Mouse (Mus musculus): ENCODE measurements around the gene Ampd1. TPM values are rescaled to one million over a fixed set of nuclear protein-coding genes. Genes with fewer than 3 reads are reported as not detected.

Gene Ampd1
- 0.44 TPM in 1 of 2 replicates, not detected in the other for polyA plus RNA-seq (2015; fragmentation: Nextera tagmentation; extraction: Ambion mirVana)

DNA sequence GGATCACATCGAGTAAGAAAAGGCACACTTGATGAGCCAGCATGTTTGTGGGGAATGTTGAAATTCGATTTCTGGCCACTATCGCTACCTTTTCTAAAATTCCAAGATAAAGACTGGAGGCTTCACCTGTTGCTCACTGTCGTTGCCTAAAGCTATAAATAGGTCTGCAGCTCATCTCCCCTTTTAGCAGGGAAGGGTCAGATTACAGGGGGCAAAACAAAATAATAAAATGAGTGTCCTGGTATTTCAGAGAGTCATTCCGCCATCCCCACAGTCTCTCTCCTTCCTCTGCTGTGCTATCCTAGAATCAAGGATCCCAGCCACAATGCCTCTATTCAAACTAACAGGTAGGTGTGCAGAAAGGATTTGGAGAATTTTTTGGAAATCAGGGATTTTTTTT, at the start of gene Ampd1:
Gene Ampd1 (plus strand): TSS at position 244 of the 400 bp plus-strand sequence.
- H3K9me3 ChIP-seq = no peaks in the 10 kb centered on the region
- 0 out of 2 replicates have a peak, but pooled peaks cover 3% of the 10 kb centered on the region for H3K36me3 ChIP-seq
- no peak within 1 kb of the TSS for H3K9ac ChIP-seq
- no peak for ATAC-seq (ENCODE audit: insufficient read depth, low FRiP score, low read depth)
- H3K4me3 ChIP-seq (replicated peaks) = no peak within 1 kb of the TSS
- 62% methylated on average over 5 of the region's 5 CpGs for WGBS
- no peaks in the 10 kb centered on the region for H3K27me3 ChIP-seq (replicated peaks)
- H3K27ac ChIP-seq = no peak within 1 kb of the TSS
- H3K4me2 ChIP-seq = no peak within 1 kb of the TSS
- H3K4me1 ChIP-seq = no peaks in the 10 kb centered on the region

DNA sequence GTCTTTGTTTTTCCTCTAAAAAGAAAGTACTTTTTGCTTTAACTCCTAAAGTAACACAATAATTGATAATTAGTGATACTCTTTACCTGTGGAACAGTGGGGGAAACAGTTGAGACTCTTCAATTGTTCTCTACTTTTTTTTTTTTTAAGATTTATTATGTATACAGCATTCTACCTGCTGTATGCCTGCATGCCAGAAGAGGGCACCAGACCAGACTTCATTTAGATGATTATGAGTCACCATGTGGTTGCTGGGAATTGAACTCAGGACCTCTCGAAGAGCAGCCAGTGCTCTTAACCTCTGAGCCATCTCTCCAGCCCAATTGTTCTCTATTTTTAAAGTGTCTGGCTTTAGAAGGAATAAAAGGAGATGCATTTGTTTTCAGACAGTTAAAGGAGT, 47.6 kb upstream of the Ampd1 start:
- Histone ChIP-seq H3K36me3 (peaks cover 12% of the 10 kb centered on the region; the same call in 1 of the 2 replicates), H3K27ac (no peak overlapping the region), H3K4me1 (no peaks in the 10 kb centered on the region), H3K4me2 (no peak overlapping the region), H3K9ac (no peak overlapping the region), H3K27me3 (replicated peaks) (no peaks in the 10 kb centered on the region), H3K4me3 (replicated peaks) (no peak overlapping the region), H3K9me3 (no peaks in the 10 kb centered on the region)
- no peak for ATAC-seq (ENCODE audit: insufficient read depth, low FRiP score, low read depth)
- WGBS = 76% methylated on average over 1 of the region's 1 CpGs

DNA sequence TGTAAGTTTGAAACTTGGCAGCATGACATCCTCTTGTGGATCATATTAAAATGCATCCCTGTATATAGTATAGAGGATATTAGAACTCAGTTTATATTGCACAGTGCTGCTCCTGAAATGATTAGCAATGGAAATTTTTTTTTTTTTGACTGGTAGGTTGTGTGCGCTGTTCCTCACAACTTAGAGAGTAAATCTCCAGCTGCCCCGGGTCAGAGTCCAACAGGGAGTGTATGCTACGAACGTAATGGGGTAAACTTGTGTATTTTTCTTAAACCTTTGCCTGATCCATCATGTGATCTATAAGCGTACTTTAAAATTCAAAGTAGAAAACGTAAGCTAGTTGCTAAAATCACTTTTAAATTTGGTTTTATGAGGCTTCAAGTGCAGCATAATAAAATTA, 33.5 kb upstream of the Ampd1 start:
- H3K27ac ChIP-seq = no peak overlapping the region
- 83% methylated on average over 6 of the region's 6 CpGs for WGBS
- no peaks in the 10 kb centered on the region for H3K4me1 ChIP-seq
- ATAC-seq (ENCODE audit: insufficient read depth, low FRiP score, low read depth) = no peak
- H3K4me3 ChIP-seq (replicated peaks) = no peak overlapping the region
- H3K27me3 ChIP-seq (replicated peaks) = no peaks in the 10 kb centered on the region
- no peak overlapping the region for H3K9ac ChIP-seq
- no peak overlapping the region for H3K4me2 ChIP-seq
- H3K9me3 ChIP-seq = no peaks in the 10 kb centered on the region
- H3K36me3 ChIP-seq = peaks cover 14% of the 10 kb centered on the region

DNA sequence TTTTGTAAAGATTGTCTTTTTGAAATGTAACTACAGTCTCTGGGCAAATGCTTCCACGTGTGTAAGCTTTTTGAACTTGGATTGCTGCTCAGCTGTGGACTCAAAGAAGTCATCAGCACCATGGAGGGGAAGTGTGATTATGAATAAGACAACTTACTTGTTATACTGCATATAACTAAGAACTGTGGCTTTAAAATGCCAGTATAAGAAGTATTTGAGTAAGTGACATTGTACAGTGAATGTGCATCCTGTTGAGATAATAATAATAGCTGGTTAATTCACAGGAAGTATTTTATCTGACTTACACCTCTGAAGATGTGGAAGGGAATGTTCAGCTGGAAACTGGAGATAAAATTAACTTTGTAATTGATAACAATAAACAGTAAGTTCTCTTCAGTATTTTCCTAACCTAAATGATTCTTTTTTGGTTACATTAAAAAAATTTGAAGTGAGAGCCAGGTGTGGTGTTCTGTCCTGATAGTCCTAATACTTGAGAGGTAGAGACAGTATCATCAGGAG, 32.9 kb upstream of the Ampd1 start:
- no peak overlapping the region for H3K9ac ChIP-seq
- peaks cover 19% of the 10 kb centered on the region for H3K36me3 ChIP-seq

DNA sequence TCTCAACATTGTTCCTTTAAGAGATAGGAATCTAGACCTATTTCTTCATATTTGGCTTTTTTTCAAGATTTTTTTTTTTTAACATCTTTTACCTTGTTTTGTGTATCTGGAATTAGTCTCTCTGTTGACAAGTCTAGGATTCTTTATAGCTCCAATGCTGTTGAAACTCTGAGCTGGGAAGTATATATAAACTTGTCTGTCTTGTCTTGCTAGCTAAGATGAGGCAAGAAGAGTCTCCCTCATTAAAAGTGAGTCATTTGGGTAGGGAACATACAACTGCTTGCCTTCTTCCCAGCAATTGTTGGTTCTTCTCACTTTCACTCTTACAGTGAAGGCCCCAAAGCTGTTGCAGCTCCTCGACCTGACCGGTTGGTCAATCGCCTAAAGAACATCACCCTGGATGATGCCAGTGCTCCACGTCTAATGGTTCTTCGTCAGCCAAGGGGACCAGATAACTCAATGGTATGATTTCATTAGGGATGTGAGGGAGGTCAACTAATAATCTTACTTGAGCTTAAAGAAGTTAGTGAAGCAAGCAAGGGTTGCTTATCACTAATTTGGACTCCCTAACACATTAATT, 17.7 kb upstream of the Ampd1 start:
- Histone ChIP-seq H3K27me3 (replicated peaks) (no peaks in the 10 kb centered on the region), H3K4me1 (peaks cover 4% of the 10 kb centered on the region; the same call in 1 of the 2 replicates), H3K9ac (no peak overlapping the region), H3K27ac (no peak overlapping the region), H3K36me3 (peaks cover 30% of the 10 kb centered on the region), H3K4me3 (replicated peaks) (no peak overlapping the region), H3K9me3 (no peaks in the 10 kb centered on the region), H3K4me2 (no peak overlapping the region)
- ATAC-seq (ENCODE audit: insufficient read depth, low FRiP score, low read depth) = no peak
- 87% methylated on average over 5 of the region's 5 CpGs for whole genome bisulfite sequencing

More for the DNA sequence above, 32.9 kb upstream of the Ampd1 start:
- no peaks in the 10 kb centered on the region for H3K4me1 ChIP-seq
- no peak overlapping the region for H3K27ac ChIP-seq
- ATAC-seq (ENCODE audit: insufficient read depth, low FRiP score, low read depth) = no peak
- H3K9me3 ChIP-seq = no peaks in the 10 kb centered on the region
- no peak overlapping the region for H3K4me3 ChIP-seq (replicated peaks)
- WGBS = 90% methylated on average over 1 of the region's 1 CpGs
- no peak overlapping the region for H3K4me2 ChIP-seq
- no peaks in the 10 kb centered on the region for H3K27me3 ChIP-seq (replicated peaks)

DNA sequence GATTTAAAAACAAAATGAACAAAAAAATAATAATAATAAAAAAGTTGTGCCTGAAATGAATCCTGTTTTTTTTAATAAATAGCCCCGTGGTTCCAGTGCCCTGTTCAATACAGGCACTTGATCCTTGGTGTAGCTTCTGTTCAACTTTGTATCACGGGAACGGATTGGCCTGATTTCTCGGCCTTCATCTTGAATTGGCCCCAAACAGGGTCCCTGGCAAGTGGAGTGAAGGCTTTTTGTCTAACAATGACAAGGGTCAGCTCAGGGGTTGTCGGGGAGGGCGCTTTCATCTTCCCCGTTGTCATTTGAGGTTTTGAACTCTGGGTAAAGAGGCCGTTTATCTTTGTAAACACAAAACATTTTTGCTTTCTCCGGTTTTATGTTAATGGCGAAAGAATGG, 16.1 kb upstream of the Ampd1 start:
- Histone ChIP-seq H3K27ac (peak overlapping the region; percentile 55), H3K4me2 (peak overlapping the region; percentile 68), H3K4me3 (replicated peaks) (peak overlapping the region; percentile 68), H3K27me3 (replicated peaks) (no peaks in the 10 kb centered on the region), H3K36me3 (peaks cover 31% of the 10 kb centered on the region), H3K9me3 (no peaks in the 10 kb centered on the region), H3K4me1 (peaks cover 4% of the 10 kb centered on the region; the same call in 1 of the 2 replicates), H3K9ac (no peak overlapping the region)
- WGBS = 5% methylated on average over 10 of the region's 10 CpGs
- peak; percentile 40 for ATAC-seq (ENCODE audit: insufficient read depth, low FRiP score, low read depth)

DNA sequence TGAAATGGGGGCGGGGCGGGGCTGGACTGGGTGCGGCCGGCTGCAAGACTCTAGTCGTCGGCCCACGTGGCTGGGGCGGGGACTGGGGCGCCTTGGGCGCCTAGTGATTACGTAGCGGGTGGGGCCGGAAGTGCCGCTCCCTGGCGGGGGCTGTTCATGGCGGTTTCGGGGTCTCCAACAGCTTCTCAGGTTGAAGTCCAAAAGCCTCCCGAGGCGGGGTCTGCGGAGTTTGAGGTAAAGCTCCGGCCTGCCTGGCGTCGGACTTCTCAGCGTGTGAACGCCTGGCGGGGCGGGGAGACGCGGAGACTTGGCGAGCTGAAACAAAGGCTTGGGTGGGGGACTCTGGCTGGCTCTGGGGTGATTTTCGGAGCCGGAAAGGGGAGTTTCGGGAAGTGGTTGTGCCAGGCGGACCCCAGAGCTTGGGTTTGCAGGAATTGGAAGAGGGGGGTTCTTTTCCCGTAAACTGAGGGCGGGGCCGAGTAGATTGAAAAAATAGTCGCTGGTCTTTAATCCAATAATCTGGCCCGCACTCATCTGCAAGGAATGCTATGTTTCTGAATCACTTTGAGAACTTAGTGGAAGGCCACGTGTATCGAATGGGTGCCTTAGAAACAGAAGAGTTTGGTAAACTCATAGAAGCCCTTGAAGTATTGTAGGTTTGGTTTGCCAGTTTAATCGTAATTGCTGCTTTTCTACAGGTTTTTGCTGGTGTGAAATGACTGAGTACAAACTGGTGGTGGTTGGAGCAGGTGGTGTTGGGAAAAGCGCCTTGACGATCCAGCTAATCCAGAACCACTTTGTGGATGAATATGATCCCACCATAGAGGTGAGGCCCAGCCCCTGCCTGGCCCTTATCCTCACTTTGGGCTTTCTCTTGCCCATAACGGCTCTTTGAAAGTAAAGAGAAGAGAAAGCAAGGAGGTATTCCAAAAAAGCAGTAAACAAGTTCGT, 15.3 kb upstream of the Ampd1 start, which contains the start of gene Nras:
Gene Nras (plus strand): TSS at position 79 of the 951 bp plus-strand sequence.
- Histone ChIP-seq H3K9me3 (no peaks in the 10 kb centered on the region), H3K4me1 (peaks cover 4% of the 10 kb centered on the region; the same call in 1 of the 2 replicates), H3K4me3 (replicated peaks) (peak within 1 kb of the TSS; percentile 68), H3K27ac (peak within 1 kb of the TSS; percentile 97), H3K9ac (peak within 1 kb of the TSS; percentile 63), H3K4me2 (peak within 1 kb of the TSS; percentile 68), H3K27me3 (replicated peaks) (no peaks in the 10 kb centered on the region), H3K36me3 (peaks cover 38% of the 10 kb centered on the region)
- 2% methylated on average over 46 of the region's 46 CpGs for WGBS
- ATAC-seq (ENCODE audit: insufficient read depth, low FRiP score, low read depth) = peak; percentile 98

DNA sequence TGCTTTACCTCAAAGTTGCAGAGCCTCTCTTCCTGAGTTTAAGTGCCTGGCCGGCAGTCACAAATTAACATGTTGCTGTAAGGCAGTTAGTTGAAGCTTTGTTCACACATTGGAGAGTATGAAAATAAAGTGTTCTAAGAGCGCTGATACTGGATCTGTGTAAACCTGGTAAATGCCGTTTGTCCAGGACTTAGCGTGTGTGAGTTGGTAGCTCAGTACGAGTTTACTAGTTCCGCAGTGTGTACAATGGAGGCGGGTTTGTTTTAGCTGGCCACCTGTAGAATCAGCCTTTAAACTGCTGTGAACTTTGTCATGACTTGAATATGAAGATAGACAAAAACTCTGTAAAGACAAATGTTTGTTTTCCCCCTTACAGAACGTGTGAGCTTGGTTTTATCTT, 6.9 kb upstream of the Ampd1 start:
- Histone ChIP-seq H3K36me3 (peaks cover 39% of the 10 kb centered on the region), H3K27ac (no peak overlapping the region; the same call in 1 of the 2 replicates), H3K4me3 (replicated peaks) (no peak overlapping the region), H3K4me1 (no peaks in the 10 kb centered on the region), H3K9me3 (no peaks in the 10 kb centered on the region), H3K4me2 (no peak overlapping the region), H3K9ac (no peak overlapping the region), H3K27me3 (replicated peaks) (no peaks in the 10 kb centered on the region)
- WGBS = 85% methylated on average over 8 of the region's 8 CpGs
- ATAC-seq (ENCODE audit: insufficient read depth, low FRiP score, low read depth) = peak; percentile 58; the same call in 1 of the 2 replicates

DNA sequence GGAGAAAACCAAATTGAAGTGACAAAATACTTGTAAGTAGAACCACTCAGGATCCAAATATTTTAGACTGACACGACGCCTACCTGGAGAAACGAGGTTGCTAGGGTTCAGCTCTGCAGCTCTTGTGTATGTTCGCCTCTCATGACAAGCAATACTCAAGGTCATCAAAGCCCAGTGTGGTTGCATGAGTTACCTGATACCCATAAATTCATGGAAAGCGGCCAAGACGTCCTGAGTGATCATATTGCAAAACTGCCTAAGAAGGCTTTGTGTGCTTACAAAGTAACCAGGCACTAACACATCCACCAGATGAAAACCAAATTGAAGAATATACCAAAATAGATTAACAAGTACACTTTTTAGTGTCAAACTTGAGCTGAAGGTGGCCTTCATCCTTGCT, 4.8 kb upstream of the Ampd1 start:
- no peak overlapping the region for H3K4me3 ChIP-seq (replicated peaks)
- ATAC-seq (ENCODE audit: insufficient read depth, low FRiP score, low read depth) = no peak
- H3K4me1 ChIP-seq = no peaks in the 10 kb centered on the region
- no peak overlapping the region for H3K27ac ChIP-seq
- H3K9ac ChIP-seq = no peak overlapping the region
- H3K27me3 ChIP-seq (replicated peaks) = no peaks in the 10 kb centered on the region
- WGBS = 93% methylated on average over 6 of the region's 6 CpGs
- H3K36me3 ChIP-seq = peaks cover 20% of the 10 kb centered on the region
- no peak overlapping the region for H3K4me2 ChIP-seq
- no peaks in the 10 kb centered on the region for H3K9me3 ChIP-seq

DNA sequence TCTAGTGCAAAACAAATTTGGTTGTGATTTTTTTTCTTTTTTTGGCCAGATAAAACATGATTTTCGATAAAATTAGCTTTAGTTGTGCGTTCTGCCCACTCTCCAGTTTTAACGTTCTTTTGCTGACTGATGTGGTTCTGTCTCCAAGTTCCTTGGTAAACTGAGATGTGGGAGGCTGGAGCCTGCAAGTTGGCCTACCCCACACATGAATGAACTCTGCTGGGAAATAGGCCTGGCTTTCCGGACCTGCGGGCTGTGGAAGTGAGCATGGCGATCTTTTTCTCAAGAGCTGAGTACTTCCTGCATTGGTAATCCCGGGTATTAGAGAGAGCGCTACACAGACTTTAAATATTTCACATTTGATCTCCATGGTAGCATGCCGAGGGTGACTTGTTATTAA, 2.1 kb downstream of the Ampd1 start:
- 81% methylated on average over 9 of the region's 9 CpGs for WGBS
- Histone ChIP-seq H3K27ac (no peak overlapping the region), H3K4me1 (no peaks in the 10 kb centered on the region), H3K9me3 (no peaks in the 10 kb centered on the region), H3K4me2 (no peak overlapping the region), H3K9ac (no peak overlapping the region), H3K27me3 (replicated peaks) (no peaks in the 10 kb centered on the region), H3K36me3 (no peaks in the 10 kb centered on the region), H3K4me3 (replicated peaks) (no peak overlapping the region)
- ATAC-seq (ENCODE audit: insufficient read depth, low FRiP score, low read depth) = no peak

DNA sequence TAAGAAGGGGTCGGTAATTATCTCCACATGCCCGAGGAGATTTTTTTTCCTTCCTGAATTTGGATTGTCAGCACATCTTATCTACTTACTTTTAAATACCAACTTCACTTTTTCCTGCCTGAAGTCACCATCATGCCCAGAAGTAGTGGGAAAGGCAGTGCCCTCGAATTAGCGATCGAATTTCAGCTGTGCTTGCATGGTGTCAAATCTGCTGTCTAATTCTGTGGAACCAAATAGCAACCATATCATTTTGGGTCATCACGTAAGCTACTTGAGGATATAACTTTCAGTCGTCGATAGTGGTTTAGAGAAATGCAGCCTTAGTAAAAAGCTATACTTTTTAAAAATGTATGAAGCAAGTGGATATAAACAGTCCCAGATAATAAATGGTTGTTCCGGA, 2.7 kb downstream of the Ampd1 start:
- H3K9ac ChIP-seq = no peak overlapping the region
- H3K27me3 ChIP-seq (replicated peaks) = no peaks in the 10 kb centered on the region
- H3K36me3 ChIP-seq = no peaks in the 10 kb centered on the region
- H3K4me1 ChIP-seq = no peaks in the 10 kb centered on the region
- no peaks in the 10 kb centered on the region for H3K9me3 ChIP-seq
- H3K27ac ChIP-seq = no peak overlapping the region
- ATAC-seq (ENCODE audit: insufficient read depth, low FRiP score, low read depth) = no peak
- no peak overlapping the region for H3K4me3 ChIP-seq (replicated peaks)
- no peak overlapping the region for H3K4me2 ChIP-seq
- 88% methylated on average over 9 of the region's 9 CpGs for WGBS

DNA sequence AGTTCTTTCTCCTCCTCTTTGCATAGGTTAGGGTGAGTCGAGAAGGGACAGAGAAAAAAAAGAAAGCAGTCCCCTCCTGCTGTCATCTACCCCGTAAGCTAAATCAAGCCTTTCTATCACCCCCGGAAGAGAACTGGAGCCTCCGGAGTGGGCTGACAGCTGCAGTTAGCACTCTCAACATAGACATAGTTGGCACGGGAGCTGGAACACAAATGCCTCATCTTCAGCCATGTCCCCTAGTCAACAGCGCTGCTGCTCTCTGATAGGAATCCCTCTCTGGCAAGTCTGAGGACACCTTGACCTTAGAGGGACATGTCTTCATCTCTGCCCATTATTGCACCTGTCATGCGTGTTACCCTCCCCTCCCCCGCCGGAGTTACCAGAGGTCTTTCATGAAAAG, 5.5 kb downstream of the Ampd1 start:
- Histone ChIP-seq H3K9ac (no peak overlapping the region), H3K27me3 (replicated peaks) (no peaks in the 10 kb centered on the region), H3K9me3 (no peaks in the 10 kb centered on the region), H3K36me3 (no peaks in the 10 kb centered on the region), H3K4me1 (no peaks in the 10 kb centered on the region), H3K27ac (no peak overlapping the region), H3K4me3 (replicated peaks) (no peak overlapping the region), H3K4me2 (no peak overlapping the region)
- ATAC-seq (ENCODE audit: insufficient read depth, low FRiP score, low read depth) = no peak
- WGBS = 87% methylated on average over 9 of the region's 9 CpGs

All from stomach, embryonic 15.5 days (tissue).